Mouse (Mus musculus) lung, embryonic 16.5 days (tissue): ENCODE results near the gene Kti12. TPM values are rescaled to one million over a fixed set of nuclear protein-coding genes. Genes with fewer than 3 reads are reported as not detected.

Experiments
- ATAC-seq: fragments of 200-750 bp; cut with Nextera tagmentation; 2 replicates; pipeline ENCODE4 v1.8.0; 2017; ENCODE audit warnings: low read depth, mild to moderate bottlenecking, moderate library complexity
- H3K27ac ChIP-seq: fragments of 300-500 bp; sonication (generic); 2 replicates; pipeline ENCODE4 v1.5.1; 2014; ENCODE audit warnings: mild to moderate bottlenecking, control low read depth, low read length
- H3K27me3 ChIP-seq: fragments of 300-500 bp; sonication (generic); 2 replicates; pipeline ENCODE4 v1.6.1; 2014; ENCODE audit warnings: low read depth, low read length, mixed read lengths; ENCODE audit not compliant: control insufficient read depth, insufficient read depth
- H3K36me3 ChIP-seq: fragments of 300-500 bp; sonication (generic); 2 replicates; pipeline ENCODE4 v1.6.1; 2014; ENCODE audit warnings: low read length; ENCODE audit not compliant: control insufficient read depth, insufficient read depth
- H3K4me1 ChIP-seq: fragments of 300-500 bp; sonication (generic); replicated peaks from 2 replicates; pipeline ENCODE4 v1.6.1; 2014; ENCODE audit warnings: low read length, mixed read lengths; ENCODE audit not compliant: control insufficient read depth, insufficient read depth
- H3K4me2 ChIP-seq: fragments of 300-500 bp; sonication (generic); 2 replicates; pipeline ENCODE4 v1.6.1; 2014; ENCODE audit warnings: low read depth, low read length, control low read depth
- H3K4me3 ChIP-seq: fragments of 300-500 bp; sonication (generic); 2 replicates; pipeline ENCODE4 v1.5.1; 2014; ENCODE audit warnings: mild to moderate bottlenecking, low read length, control low read depth
- H3K9ac ChIP-seq: fragments of 300-500 bp; sonication (generic); 2 replicates; pipeline ENCODE4 v1.6.1; 2014; ENCODE audit warnings: low read length, control low read depth
- H3K9me3 ChIP-seq: fragments of 300-500 bp; sonication (generic); 2 replicates; pipeline ENCODE4 v1.6.1; 2016; ENCODE audit warnings: low read length; ENCODE audit not compliant: control insufficient read depth
- WGBS: fragments of 180-500 bp; shearing (Covaris S2); extraction: QIAGEN DNeasy Blood & Tissue Kit; methylation state at CpG from one replicate; pipeline ENCODE4 v1.1.7; 2014; 5-methylcytosine and 5-hydroxymethylcytosine counted together
- polyA plus RNA-seq: library from polyadenylated mRNA; unstranded; fragments of >200 nt; fragmentation: Nextera tagmentation; extraction: Ambion mirVana; gene quantifications from 2 replicates; pipeline ENCODE4 v1.2.1, GENCODE M21; 2015

Kti12 gene
- polyA plus RNA-seq: 43.3 and 48.2 TPM in 2 replicates

DNA sequence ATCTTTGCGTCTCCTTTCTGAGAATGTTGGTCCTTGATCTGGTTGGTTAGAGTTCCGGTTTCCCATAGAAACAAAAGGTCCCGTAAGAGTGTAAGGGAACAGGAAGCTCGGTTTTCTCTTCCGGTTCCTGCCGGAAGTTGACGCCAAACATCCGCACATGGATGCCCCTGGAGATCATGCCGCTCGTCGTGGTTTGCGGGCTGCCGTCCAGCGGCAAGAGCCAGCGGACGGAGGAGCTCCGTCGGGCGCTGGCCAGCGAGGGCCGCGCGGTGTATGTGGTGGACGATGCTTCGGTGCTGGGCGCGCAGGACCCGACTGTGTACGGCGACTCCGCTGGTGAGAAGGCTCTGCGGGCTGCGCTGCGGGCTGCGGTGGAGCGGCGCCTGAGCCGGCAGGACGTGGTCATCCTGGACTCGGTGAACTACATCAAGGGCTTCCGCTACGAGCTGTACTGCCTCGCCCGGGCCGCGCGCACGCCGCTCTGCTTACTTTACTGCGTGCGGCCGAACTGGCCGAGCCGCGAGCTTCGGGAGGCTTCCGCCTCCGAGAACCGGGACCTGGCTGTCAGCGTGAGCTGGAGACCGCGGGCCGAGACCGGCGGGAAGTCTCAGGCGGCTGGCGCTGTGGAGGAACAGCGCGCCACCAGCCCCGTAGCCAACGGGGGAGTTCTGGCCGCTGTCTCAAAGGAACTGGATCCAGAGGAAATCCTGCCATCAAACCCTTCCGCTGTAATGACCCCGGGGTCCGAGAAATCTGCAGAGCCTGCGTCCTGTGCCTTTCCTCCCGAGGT, at the start of gene Kti12:
Gene Kti12 (plus strand): TSS at position 71 of the 790 bp plus-strand sequence.
- H3K4me1 ChIP-seq: peaks cover 29% of the 10 kb centered on the region
- no peaks in the 10 kb centered on the region for H3K9me3 ChIP-seq
- ATAC-seq: peak; percentile 76
- H3K27me3 ChIP-seq: no peaks in the 10 kb centered on the region
- H3K4me2 ChIP-seq: peak within 1 kb of the TSS; percentile 90
- under 1% methylated on average over 77 of the region's 77 CpGs for WGBS
- H3K9ac ChIP-seq: peak within 1 kb of the TSS; percentile 84
- H3K4me3 ChIP-seq: peak within 1 kb of the TSS; percentile 96
- H3K36me3 ChIP-seq: no peaks in the 10 kb centered on the region
- peak within 1 kb of the TSS; percentile 95 for H3K27ac ChIP-seq

- Histone ChIP-seq H3K27ac (no peak overlapping the region), H3K36me3 (no peaks in the 10 kb centered on the region), H3K27me3 (no peaks in the 10 kb centered on the region), H3K9ac (no peak overlapping the region), H3K4me1 (peaks cover 4% of the 10 kb centered on the region; the same call in 1 of the 2 replicates), H3K4me2 (no peak overlapping the region), H3K9me3 (no peaks in the 10 kb centered on the region), H3K4me3 (no peak overlapping the region)
- WGBS: 53% methylated on average over 2 of the region's 2 CpGs
- ATAC-seq: peak; percentile 74
Measured at GRCm38 (mm10) chr4:108798083-108798830, 49.3 kb upstream of the Kti12 start.

DNA sequence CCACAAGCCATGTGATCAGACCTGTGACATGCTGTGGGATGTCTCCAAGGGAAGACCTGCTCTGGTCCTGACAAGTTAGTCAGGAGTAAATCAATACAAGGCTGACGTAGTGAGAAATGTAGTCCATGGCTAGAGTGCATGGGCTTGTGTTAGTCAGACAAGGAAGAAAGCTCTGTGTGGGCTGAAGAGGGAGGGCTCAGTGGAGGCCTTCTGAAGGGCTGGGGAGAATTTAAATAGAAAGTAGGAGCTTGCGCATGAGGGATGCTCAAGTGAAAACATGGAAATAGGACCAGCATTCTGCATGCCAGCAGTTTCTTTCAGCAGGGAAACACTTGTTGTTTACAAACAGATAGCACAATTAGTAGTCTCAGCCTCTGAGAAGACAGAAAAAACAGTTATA, 44.0 kb upstream of the Kti12 start:
- Histone ChIP-seq H3K36me3 (no peaks in the 10 kb centered on the region), H3K4me3 (no peak overlapping the region), H3K9ac (no peak overlapping the region), H3K4me2 (no peak overlapping the region), H3K27me3 (no peaks in the 10 kb centered on the region), H3K9me3 (no peaks in the 10 kb centered on the region), H3K4me1 (no peaks in the 10 kb centered on the region), H3K27ac (no peak overlapping the region)
- no peak for ATAC-seq
- 81% methylated on average over 2 of the region's 2 CpGs for WGBS

DNA sequence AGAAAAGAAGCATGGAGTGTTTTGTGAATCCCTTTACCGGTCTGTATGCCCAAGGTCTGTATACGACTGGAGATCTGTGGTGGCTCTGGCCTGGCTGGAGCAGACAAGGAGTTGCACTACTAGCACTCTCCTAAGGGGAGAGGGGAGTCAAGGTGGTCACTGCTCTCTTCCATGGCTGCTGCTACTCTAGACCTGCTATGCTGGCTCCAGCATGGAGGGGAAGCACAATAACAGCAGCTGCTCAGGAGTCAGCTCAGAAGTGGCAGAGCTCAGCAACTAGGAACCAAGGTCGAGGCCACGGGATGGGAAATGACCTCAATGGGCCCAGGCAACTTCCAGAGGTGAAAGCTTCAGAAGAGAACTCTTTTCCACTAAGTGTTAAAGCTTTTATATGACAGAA, 36.4 kb upstream of the Kti12 start:
- WGBS: 59% methylated on average over 4 of the region's 4 CpGs
- Histone ChIP-seq H3K9ac (no peak overlapping the region), H3K4me2 (no peak overlapping the region), H3K36me3 (peaks cover 5% of the 10 kb centered on the region; the same call in 1 of the 2 replicates), H3K4me1 (no peaks in the 10 kb centered on the region), H3K27ac (no peak overlapping the region), H3K27me3 (no peaks in the 10 kb centered on the region), H3K9me3 (no peaks in the 10 kb centered on the region), H3K4me3 (no peak overlapping the region)
- no peak for ATAC-seq

DNA sequence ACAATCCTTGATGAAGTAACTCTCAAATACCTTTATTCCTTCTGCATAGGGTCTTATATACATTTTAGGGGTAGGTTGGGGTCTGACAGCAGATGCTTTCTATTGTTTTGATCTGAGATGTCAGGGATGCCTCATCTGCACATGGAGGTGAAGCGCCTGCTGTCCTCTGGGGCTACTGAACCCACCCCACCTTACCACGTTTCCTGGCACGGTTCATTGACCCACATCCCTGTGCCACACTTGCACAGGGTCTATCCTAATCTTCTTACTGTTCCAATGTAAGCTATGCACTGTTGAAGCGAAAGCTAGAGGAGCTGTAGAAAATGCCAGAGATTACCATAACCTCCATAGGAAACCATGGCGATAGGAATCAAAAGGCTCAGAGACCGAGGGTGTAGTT, 36.0 kb upstream of the Kti12 start:
- Histone ChIP-seq H3K27me3 (no peaks in the 10 kb centered on the region), H3K4me2 (no peak overlapping the region), H3K27ac (no peak overlapping the region), H3K4me1 (no peaks in the 10 kb centered on the region), H3K9me3 (no peaks in the 10 kb centered on the region), H3K4me3 (no peak overlapping the region), H3K9ac (no peak overlapping the region), H3K36me3 (peaks cover 5% of the 10 kb centered on the region; the same call in 1 of the 2 replicates)
- no peak for ATAC-seq
- 75% methylated on average over 6 of the region's 6 CpGs for WGBS

- no peaks in the 10 kb centered on the region for H3K4me1 ChIP-seq
- no peak for ATAC-seq
- H3K9me3 ChIP-seq: no peaks in the 10 kb centered on the region
- no peak overlapping the region for H3K27ac ChIP-seq
- H3K9ac ChIP-seq: no peak overlapping the region
- H3K27me3 ChIP-seq: no peaks in the 10 kb centered on the region
- H3K36me3 ChIP-seq: peaks cover 26% of the 10 kb centered on the region
- H3K4me3 ChIP-seq: no peak overlapping the region
- 82% methylated on average over 3 of the region's 3 CpGs for WGBS
- no peak overlapping the region for H3K4me2 ChIP-seq
Measured at GRCm38 (mm10) chr4:108825677-108826076, 21.9 kb upstream of the Kti12 start.

GRCm38 (mm10) chr4:108826096-108826495, 21.5 kb upstream of the Kti12 start:
- Histone ChIP-seq H3K9ac (no peak overlapping the region), H3K27me3 (no peaks in the 10 kb centered on the region), H3K4me1 (0 out of 2 replicates have a peak, but pooled peaks cover 2% of the 10 kb centered on the region), H3K9me3 (no peaks in the 10 kb centered on the region), H3K27ac (no peak overlapping the region), H3K4me2 (no peak overlapping the region), H3K36me3 (peaks cover 24% of the 10 kb centered on the region), H3K4me3 (no peak overlapping the region)
- no peak for ATAC-seq
- WGBS: 79% methylated on average over 1 of the region's 1 CpGs

GRCm38 (mm10) chr4:108826643-108827042, 20.9 kb upstream of the Kti12 start:
- H3K4me1 ChIP-seq: peaks cover 4% of the 10 kb centered on the region
- no peaks in the 10 kb centered on the region for H3K27me3 ChIP-seq
- no peak overlapping the region for H3K9ac ChIP-seq
- H3K36me3 ChIP-seq: peaks cover 23% of the 10 kb centered on the region
- 79% methylated on average over 2 of the region's 2 CpGs for WGBS
- no peaks in the 10 kb centered on the region for H3K9me3 ChIP-seq
- H3K27ac ChIP-seq: no peak overlapping the region
- H3K4me2 ChIP-seq: no peak overlapping the region
- no peak overlapping the region for H3K4me3 ChIP-seq
- no peak for ATAC-seq

DNA sequence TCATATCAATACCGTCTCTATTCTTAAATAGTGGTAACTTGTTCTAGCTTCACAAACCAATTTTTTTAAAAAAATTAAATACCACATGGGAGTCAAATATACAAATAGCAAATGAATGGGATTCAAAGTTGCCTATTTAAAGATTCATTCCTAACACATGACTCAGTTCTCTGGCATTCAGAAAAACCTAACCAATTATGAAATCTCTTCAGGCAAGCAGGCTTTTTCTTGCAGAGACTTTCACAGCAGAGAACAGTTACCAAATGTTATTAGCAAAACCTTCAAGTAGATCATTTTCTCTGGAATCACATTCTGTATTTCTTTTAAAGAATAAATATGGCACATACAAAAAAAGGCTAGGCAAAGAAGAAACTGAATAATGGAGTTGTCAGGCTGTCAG, 16.9 kb upstream of the Kti12 start:
- no peak overlapping the region for H3K27ac ChIP-seq
- no peak for ATAC-seq
- peaks cover 11% of the 10 kb centered on the region for H3K36me3 ChIP-seq
- no peak overlapping the region for H3K9ac ChIP-seq
- H3K4me1 ChIP-seq: peaks cover 15% of the 10 kb centered on the region
- H3K4me3 ChIP-seq: no peak overlapping the region
- H3K9me3 ChIP-seq: no peaks in the 10 kb centered on the region
- no peaks in the 10 kb centered on the region for H3K27me3 ChIP-seq
- 78% methylated on average over 1 of the region's 1 CpGs for WGBS
- no peak overlapping the region for H3K4me2 ChIP-seq
